Mouse (Mus musculus): Measurements from ENCODE around the gene Klk7. TPM values are rescaled to one million over a fixed set of nuclear protein-coding genes. Genes with fewer than 3 reads are reported as not detected.

The Klk7 gene
- polyA plus RNA-seq, 1 experiment, result 0.84 TPM

DNA sequence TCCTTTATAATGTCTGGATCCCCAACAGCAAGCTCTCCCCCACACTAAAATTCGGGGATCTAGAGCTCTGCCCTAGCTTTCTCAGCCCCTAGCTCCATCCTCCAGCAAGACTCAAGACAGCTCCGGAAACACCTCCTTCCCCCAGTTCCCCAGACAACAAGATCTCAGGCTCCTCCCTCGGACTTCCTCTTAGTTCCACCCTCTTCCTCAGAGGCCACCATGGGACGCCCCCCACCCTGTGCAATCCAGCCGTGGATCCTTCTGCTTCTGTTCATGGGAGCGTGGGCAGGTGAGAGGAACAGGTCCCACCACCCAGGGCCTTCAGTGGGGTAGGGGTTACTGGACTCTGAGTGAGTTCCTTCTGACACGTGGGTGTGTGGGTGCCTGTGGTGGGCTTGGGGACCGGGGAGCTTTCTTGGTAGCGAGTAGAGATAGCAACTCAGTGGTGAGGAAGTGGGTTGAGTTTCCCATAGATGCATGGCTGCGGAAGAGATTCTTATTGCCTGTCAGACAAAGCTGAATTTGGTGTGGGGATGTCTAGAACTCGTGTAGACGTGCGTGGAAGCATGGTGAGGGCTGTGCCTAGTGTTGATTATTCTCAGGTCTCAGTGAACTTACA is 13.1 kb upstream of the Klk7 start:
- Histone ChIP-seq H3K27me3 (ENCODE audit: control insufficient read depth, insufficient read depth, low read length, poor library complexity, severe bottlenecking) (no peaks in the 10 kb centered on the region), H3K9ac (ENCODE audit: low read depth, poor library complexity, severe bottlenecking) (no peak overlapping the region), H3K9me3 (replicated peaks; ENCODE audit: control insufficient read depth, insufficient read depth, low read length, poor library complexity, severe bottlenecking) (no peaks in the 10 kb centered on the region)

DNA sequence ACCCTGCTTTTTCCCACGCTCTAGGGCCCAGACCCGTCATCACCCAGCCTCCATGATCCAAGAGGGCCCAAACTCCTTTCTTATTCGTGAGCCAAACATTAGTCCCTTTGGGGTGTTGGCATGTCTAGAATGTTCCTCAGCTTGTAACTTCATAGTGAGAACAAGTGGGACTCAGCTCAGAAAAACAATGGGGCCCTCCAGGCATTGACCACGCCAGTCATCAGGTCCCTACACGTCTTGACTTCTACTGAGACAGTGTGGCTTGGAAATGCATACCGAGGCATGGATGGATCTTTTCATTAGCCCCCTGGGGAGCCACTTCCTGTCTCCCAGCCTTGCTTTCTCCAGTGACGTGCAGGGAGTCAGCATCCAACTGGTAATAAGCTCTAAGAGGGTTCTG is 11.2 kb upstream of the Klk7 start:
- no peak overlapping the region for H3K4me3 ChIP-seq (ENCODE audit: low read depth, low read length)

More for the DNA sequence above, 13.1 kb upstream of the Klk7 start:
- Histone ChIP-seq H3K4me1 (ENCODE audit: control insufficient read depth, insufficient read depth, low read length) (no peaks in the 10 kb centered on the region), H3K27ac (ENCODE audit: insufficient read depth, low read length) (no peak overlapping the region), H3K4me3 (ENCODE audit: low read depth, low read length) (peak overlapping the region; percentile 63), H3K36me3 (ENCODE audit: control insufficient read depth, insufficient read depth, low read length, poor library complexity, severe bottlenecking) (no peaks in the 10 kb centered on the region)
- no peak for TF ChIP-seq POLR2A (IDR thresholded peaks at IDR 0.05; ENCODE audit: insufficient read depth, low read length)
- TF ChIP-seq CTCF (IDR thresholded peaks at IDR 0.05; ENCODE audit: low read depth, low read length), result no peak
- TF ChIP-seq EP300 (IDR thresholded peaks at IDR 0.05; ENCODE audit: insufficient read depth, low read depth, low read length), result no peak

DNA sequence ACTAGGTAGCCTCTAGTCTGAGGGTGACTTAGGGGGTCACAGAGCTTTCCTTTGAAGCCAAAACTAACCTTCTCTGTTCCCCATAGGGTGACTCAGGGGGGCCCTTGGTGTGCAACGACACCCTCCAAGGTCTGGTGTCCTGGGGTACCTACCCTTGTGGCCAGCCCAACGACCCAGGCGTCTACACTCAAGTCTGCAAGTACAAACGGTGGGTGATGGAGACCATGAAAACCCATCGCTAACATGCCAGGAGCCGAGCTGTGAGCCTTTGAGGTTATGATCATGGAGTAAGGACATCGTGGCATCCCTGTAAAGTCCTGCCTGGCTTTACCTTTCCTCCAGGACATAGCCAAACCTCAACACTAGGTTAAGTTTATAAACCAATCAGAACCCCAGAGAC is 4.1 kb downstream of the Klk7 start:
- Histone ChIP-seq H3K4me3 (ENCODE audit: low read depth, low read length) (no peak overlapping the region), H3K9ac (ENCODE audit: low read depth, poor library complexity, severe bottlenecking) (no peak overlapping the region), H3K27ac (ENCODE audit: insufficient read depth, low read length) (no peak overlapping the region), H3K27me3 (ENCODE audit: control insufficient read depth, insufficient read depth, low read length, poor library complexity, severe bottlenecking) (no peaks in the 10 kb centered on the region), H3K4me1 (ENCODE audit: control insufficient read depth, insufficient read depth, low read length) (no peaks in the 10 kb centered on the region), H3K9me3 (replicated peaks; ENCODE audit: control insufficient read depth, insufficient read depth, low read length, poor library complexity, severe bottlenecking) (no peaks in the 10 kb centered on the region), H3K36me3 (ENCODE audit: control insufficient read depth, insufficient read depth, low read length, poor library complexity, severe bottlenecking) (no peaks in the 10 kb centered on the region)
- no peak for TF ChIP-seq EP300 (IDR thresholded peaks at IDR 0.05; ENCODE audit: insufficient read depth, low read depth, low read length)
- TF ChIP-seq CTCF (IDR thresholded peaks at IDR 0.05; ENCODE audit: low read depth, low read length), result no peak
- no peak for TF ChIP-seq POLR2A (IDR thresholded peaks at IDR 0.05; ENCODE audit: insufficient read depth, low read length)

More for the DNA sequence above, 11.2 kb upstream of the Klk7 start:
- TF ChIP-seq POLR2A (IDR thresholded peaks at IDR 0.05; ENCODE audit: insufficient read depth, low read length), result no peak
- no peak for TF ChIP-seq CTCF (IDR thresholded peaks at IDR 0.05; ENCODE audit: low read depth, low read length)
- TF ChIP-seq EP300 (IDR thresholded peaks at IDR 0.05; ENCODE audit: insufficient read depth, low read depth, low read length), result no peak
- no peaks in the 10 kb centered on the region for H3K27me3 ChIP-seq (ENCODE audit: control insufficient read depth, insufficient read depth, low read length, poor library complexity, severe bottlenecking)
- no peaks in the 10 kb centered on the region for H3K4me1 ChIP-seq (ENCODE audit: control insufficient read depth, insufficient read depth, low read length)
- H3K9ac ChIP-seq (ENCODE audit: low read depth, poor library complexity, severe bottlenecking), result no peak overlapping the region
- H3K27ac ChIP-seq (ENCODE audit: insufficient read depth, low read length), result no peak overlapping the region
- H3K9me3 ChIP-seq (replicated peaks; ENCODE audit: control insufficient read depth, insufficient read depth, low read length, poor library complexity, severe bottlenecking), result no peaks in the 10 kb centered on the region
- H3K36me3 ChIP-seq (ENCODE audit: control insufficient read depth, insufficient read depth, low read length, poor library complexity, severe bottlenecking), result no peaks in the 10 kb centered on the region

DNA sequence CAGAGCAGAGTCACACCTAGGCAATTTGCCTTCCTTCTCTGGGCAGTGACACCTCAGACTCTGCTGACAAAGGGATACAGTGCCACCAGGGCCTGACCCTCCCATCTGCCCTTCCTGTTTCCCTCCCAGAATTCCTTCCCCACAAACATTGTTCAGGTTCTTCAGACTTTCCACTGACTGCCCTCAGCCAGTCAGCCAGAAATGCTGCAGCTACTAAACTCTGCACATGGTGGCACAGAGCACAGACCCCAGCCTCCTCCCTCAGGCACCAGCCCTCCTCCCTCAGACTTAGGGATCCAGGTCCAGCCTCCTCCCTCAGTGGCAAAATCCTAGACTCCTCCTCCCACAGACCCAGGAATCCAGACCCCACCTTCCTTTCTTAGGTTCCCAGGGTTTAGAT is 5.7 kb downstream of the Klk7 start:
- Histone ChIP-seq H3K27ac (ENCODE audit: insufficient read depth, low read length) (no peak overlapping the region), H3K9ac (ENCODE audit: low read depth, poor library complexity, severe bottlenecking) (no peak overlapping the region), H3K9me3 (replicated peaks; ENCODE audit: control insufficient read depth, insufficient read depth, low read length, poor library complexity, severe bottlenecking) (no peaks in the 10 kb centered on the region), H3K27me3 (ENCODE audit: control insufficient read depth, insufficient read depth, low read length, poor library complexity, severe bottlenecking) (no peaks in the 10 kb centered on the region), H3K36me3 (ENCODE audit: control insufficient read depth, insufficient read depth, low read length, poor library complexity, severe bottlenecking) (no peaks in the 10 kb centered on the region), H3K4me3 (ENCODE audit: low read depth, low read length) (no peak overlapping the region), H3K4me1 (ENCODE audit: control insufficient read depth, insufficient read depth, low read length) (no peaks in the 10 kb centered on the region)
- no peak for TF ChIP-seq EP300 (IDR thresholded peaks at IDR 0.05; ENCODE audit: insufficient read depth, low read depth, low read length)
- TF ChIP-seq POLR2A (IDR thresholded peaks at IDR 0.05; ENCODE audit: insufficient read depth, low read length), result no peak
- no peak for TF ChIP-seq CTCF (IDR thresholded peaks at IDR 0.05; ENCODE audit: low read depth, low read length)

DNA sequence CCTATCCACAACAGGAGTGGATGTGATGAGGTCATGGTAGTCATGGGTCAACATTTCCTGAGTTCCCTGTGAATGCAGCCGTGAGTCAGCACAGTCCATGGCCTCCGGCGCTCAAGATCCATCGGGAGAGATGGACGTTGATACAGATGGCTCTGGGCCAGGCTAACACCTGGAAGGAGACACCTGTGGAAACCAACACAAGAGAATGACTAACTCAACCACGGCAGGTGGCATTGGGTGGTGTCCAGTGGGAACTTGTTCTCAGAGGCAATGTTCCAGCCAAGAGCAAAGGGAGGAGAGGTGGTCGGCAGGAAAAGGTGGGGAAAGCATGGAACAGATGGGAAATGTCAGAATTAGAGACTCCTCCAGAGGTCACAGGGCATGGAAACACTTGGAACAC is 10.5 kb downstream of the Klk7 start:
- H3K9me3 ChIP-seq (replicated peaks; ENCODE audit: control insufficient read depth, insufficient read depth, low read length, poor library complexity, severe bottlenecking), result no peaks in the 10 kb centered on the region
- H3K9ac ChIP-seq (ENCODE audit: low read depth, poor library complexity, severe bottlenecking), result no peak overlapping the region
- no peaks in the 10 kb centered on the region for H3K36me3 ChIP-seq (ENCODE audit: control insufficient read depth, insufficient read depth, low read length, poor library complexity, severe bottlenecking)
- H3K27me3 ChIP-seq (ENCODE audit: control insufficient read depth, insufficient read depth, low read length, poor library complexity, severe bottlenecking), result no peaks in the 10 kb centered on the region
- H3K4me3 ChIP-seq (ENCODE audit: low read depth, low read length), result no peak overlapping the region
- no peak overlapping the region for H3K27ac ChIP-seq (ENCODE audit: insufficient read depth, low read length)
- no peaks in the 10 kb centered on the region for H3K4me1 ChIP-seq (ENCODE audit: control insufficient read depth, insufficient read depth, low read length)
- TF ChIP-seq CTCF (IDR thresholded peaks at IDR 0.05; ENCODE audit: low read depth, low read length) (no peak), POLR2A (IDR thresholded peaks at IDR 0.05; ENCODE audit: insufficient read depth, low read length) (no peak), EP300 (IDR thresholded peaks at IDR 0.05; ENCODE audit: insufficient read depth, low read depth, low read length) (no peak)

DNA sequence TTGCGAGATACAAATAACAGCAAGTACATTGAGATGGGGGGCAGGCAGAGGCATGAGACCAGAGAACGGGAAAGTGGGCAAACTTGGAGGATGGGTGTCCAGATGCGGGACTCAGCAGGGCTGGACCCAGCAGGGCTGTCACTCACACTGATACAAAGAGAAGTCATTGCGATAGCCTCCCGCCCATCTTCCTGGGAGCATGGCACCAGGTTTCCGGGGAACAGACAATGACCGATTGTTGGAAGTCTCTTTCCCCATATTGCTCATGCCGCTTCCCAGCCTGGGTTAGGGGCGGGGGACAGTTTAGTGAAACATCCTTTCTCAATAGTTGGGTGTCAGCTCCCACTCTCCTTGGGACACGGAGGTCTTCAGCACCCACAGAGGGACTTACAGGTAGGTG is 13.1 kb downstream of the Klk7 start, which contains the start of gene Klk6:
TSS of gene Klk6 (plus strand) at position 301 of the 400 bp plus-strand sequence.
- H3K9ac ChIP-seq (ENCODE audit: low read depth, poor library complexity, severe bottlenecking), result no peak within 1 kb of the TSS
- no peak within 1 kb of the TSS for H3K4me3 ChIP-seq (ENCODE audit: low read depth, low read length)
- TF ChIP-seq EP300 (IDR thresholded peaks at IDR 0.05; ENCODE audit: insufficient read depth, low read depth, low read length) (no peak), POLR2A (IDR thresholded peaks at IDR 0.05; ENCODE audit: insufficient read depth, low read length) (no peak), CTCF (IDR thresholded peaks at IDR 0.05; ENCODE audit: low read depth, low read length) (no peak)
- no peaks in the 10 kb centered on the region for H3K4me1 ChIP-seq (ENCODE audit: control insufficient read depth, insufficient read depth, low read length)
- no peaks in the 10 kb centered on the region for H3K36me3 ChIP-seq (ENCODE audit: control insufficient read depth, insufficient read depth, low read length, poor library complexity, severe bottlenecking)
- H3K27ac ChIP-seq (ENCODE audit: insufficient read depth, low read length), result no peak within 1 kb of the TSS
- no peaks in the 10 kb centered on the region for H3K9me3 ChIP-seq (replicated peaks; ENCODE audit: control insufficient read depth, insufficient read depth, low read length, poor library complexity, severe bottlenecking)
- H3K27me3 ChIP-seq (ENCODE audit: control insufficient read depth, insufficient read depth, low read length, poor library complexity, severe bottlenecking), result no peaks in the 10 kb centered on the region

All from ES-Bruce4 (cell line).